Mouse (Mus musculus): ENCODE measurements at regions not wholly inside any gene's neighbourhood (a gene's known extent, or its start where the extent isn't known, plus 50 kb on each side); places are given as distances from the start of the nearest gene placed in this dataset.

DNA sequence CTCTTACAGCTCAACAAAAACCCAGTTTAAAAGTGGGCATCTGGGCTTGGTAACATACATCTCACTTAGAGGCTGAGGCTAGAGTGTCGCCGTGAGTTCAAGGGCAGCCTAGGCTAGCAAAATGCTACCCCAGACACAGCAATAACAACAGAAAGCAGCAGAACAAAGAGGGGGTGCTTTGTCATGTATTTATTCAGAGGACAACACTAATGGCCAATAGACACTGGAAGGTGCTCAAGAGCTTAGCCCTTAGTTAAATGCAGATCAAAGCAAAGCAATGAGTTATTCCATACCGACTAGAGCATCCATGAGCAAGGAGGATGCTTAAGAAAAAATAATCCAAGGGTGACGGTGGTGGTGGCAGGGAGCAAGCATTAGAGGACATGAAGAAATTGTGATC lies 158.7 kb downstream of the Evx1 start:
- no peak overlapping the region for H3K27ac ChIP-seq
- H3K4me2 ChIP-seq = no peak overlapping the region
- H3K27me3 ChIP-seq (replicated peaks) = no peaks in the 10 kb centered on the region
- no peak overlapping the region for H3K4me3 ChIP-seq
- no peak for ATAC-seq (replicated peaks)
- WGBS = 72% methylated on average over 4 of the region's 4 CpGs
- no peaks in the 10 kb centered on the region for H3K36me3 ChIP-seq (replicated peaks)
- H3K4me1 ChIP-seq = peaks cover 8% of the 10 kb centered on the region; the same call in 1 of the 2 replicates
- H3K9me3 ChIP-seq = no peaks in the 10 kb centered on the region
- no peak overlapping the region for H3K9ac ChIP-seq

DNA sequence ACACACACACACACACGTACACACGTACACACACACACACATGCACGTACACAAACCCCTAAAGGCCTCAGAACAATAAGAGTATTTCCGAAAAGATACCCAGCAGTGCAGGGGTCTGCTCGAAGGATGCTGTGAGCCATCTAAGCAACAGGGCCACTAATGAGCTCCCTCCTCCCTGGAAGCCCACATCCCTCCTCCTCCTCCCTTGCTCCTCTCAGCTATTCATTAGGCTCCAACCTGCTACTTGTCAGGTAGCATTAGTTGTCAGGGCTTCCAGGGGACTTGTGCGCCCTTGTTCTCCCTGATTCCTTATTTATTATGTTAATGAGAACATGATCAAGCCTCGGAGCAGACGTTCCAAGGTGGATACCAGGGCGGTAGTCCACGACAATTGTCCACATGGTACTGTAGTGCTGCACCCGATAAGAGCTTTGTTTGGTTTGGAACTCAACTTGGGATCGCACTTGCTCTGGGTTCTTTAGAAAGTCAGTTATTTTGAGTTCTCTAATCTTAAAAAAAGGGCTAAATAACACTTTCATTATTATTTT lies 159.8 kb downstream of the Evx1 start:
- Histone ChIP-seq H3K9me3 (no peaks in the 10 kb centered on the region), H3K36me3 (replicated peaks) (no peaks in the 10 kb centered on the region), H3K27me3 (replicated peaks) (no peaks in the 10 kb centered on the region), H3K9ac (no peak overlapping the region), H3K4me2 (no peak overlapping the region), H3K27ac (no peak overlapping the region), H3K4me3 (no peak overlapping the region), H3K4me1 (peaks cover 8% of the 10 kb centered on the region; the same call in 1 of the 2 replicates)
- 51% methylated on average over 12 of the region's 12 CpGs for WGBS
- ATAC-seq (replicated peaks) = peak; percentile 37; the same call in 1 of the 2 replicates

GRCm38 (mm10) chr6:52473924-52474323 lies 160.6 kb downstream of the Evx1 start:
- no peak overlapping the region for H3K4me3 ChIP-seq
- H3K27ac ChIP-seq = no peak overlapping the region
- no peaks in the 10 kb centered on the region for H3K36me3 ChIP-seq (replicated peaks)
- no peaks in the 10 kb centered on the region for H3K27me3 ChIP-seq (replicated peaks)
- no peaks in the 10 kb centered on the region for H3K9me3 ChIP-seq
- no peak overlapping the region for H3K9ac ChIP-seq
- H3K4me1 ChIP-seq = peaks cover 8% of the 10 kb centered on the region; the same call in 1 of the 2 replicates
- H3K4me2 ChIP-seq = no peak overlapping the region
- WGBS = 28% methylated on average over 11 of the region's 11 CpGs
- no peak for ATAC-seq (replicated peaks)

DNA sequence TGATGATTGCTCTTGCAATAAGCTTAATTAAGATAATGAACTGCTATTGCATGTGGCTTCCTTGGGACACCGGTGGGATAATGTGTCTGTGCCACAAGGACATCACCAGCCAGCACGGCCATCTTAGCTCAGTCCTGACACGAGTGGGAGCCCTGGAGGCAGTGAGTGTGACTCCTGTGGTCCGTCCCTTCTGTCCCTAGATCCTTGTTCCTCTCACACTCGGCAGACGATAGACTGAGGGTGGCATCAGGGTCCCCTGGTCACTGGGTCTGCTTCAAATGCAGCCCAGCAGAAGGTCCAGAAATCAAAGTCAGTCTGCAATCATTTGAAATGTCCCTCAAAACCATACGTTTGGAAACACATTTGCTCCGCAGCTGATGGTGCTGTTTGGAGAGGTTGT lies 162.4 kb downstream of the Evx1 start:
- Histone ChIP-seq H3K36me3 (replicated peaks) (no peaks in the 10 kb centered on the region), H3K4me3 (no peak overlapping the region), H3K4me2 (no peak overlapping the region), H3K4me1 (peaks cover 8% of the 10 kb centered on the region; the same call in 1 of the 2 replicates), H3K9ac (no peak overlapping the region), H3K27me3 (replicated peaks) (no peaks in the 10 kb centered on the region), H3K9me3 (no peaks in the 10 kb centered on the region), H3K27ac (no peak overlapping the region)
- ATAC-seq (replicated peaks) = no peak
- WGBS = 88% methylated on average over 8 of the region's 8 CpGs

GRCm38 (mm10) chr6:52476907-52477306 lies 163.3 kb downstream of the Hibadh start:
- Histone ChIP-seq H3K9me3 (no peaks in the 10 kb centered on the region), H3K27ac (no peak overlapping the region), H3K4me1 (peaks cover 8% of the 10 kb centered on the region; the same call in 1 of the 2 replicates), H3K4me2 (no peak overlapping the region), H3K27me3 (replicated peaks) (no peaks in the 10 kb centered on the region), H3K9ac (no peak overlapping the region), H3K36me3 (replicated peaks) (no peaks in the 10 kb centered on the region), H3K4me3 (no peak overlapping the region)
- no peak for ATAC-seq (replicated peaks)
- WGBS = 77% methylated on average over 7 of the region's 7 CpGs

GRCm38 (mm10) chr6:52477380-52477779 lies 162.8 kb downstream of the Hibadh start:
- Histone ChIP-seq H3K27ac (no peak overlapping the region), H3K9ac (no peak overlapping the region), H3K4me3 (no peak overlapping the region), H3K36me3 (replicated peaks) (no peaks in the 10 kb centered on the region), H3K9me3 (no peaks in the 10 kb centered on the region), H3K4me2 (no peak overlapping the region), H3K27me3 (replicated peaks) (no peaks in the 10 kb centered on the region), H3K4me1 (peaks cover 8% of the 10 kb centered on the region; the same call in 1 of the 2 replicates)
- 81% methylated on average over 7 of the region's 7 CpGs for WGBS
- ATAC-seq (replicated peaks) = no peak

DNA sequence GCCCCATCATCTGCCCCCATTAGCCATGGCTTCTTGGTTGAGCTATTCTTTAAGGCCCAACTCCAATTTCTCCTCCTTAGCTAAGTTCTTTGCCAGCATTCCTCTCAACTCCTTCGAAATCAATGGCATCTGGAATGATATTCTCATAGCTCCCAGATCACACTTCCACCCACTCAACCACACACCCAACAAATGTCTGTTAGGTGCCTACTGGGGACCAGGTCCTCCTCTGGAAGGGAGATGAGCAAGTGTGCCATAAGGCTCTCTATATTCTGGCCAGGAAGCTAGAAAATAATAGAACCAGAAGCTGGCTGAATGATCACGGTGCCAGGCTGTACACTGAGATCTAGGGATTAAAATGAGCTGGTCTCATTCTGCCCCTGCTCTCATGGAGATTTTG lies 161.6 kb downstream of the Hibadh start:
- no peaks in the 10 kb centered on the region for H3K36me3 ChIP-seq (replicated peaks)
- H3K9me3 ChIP-seq = no peaks in the 10 kb centered on the region
- peaks cover 4% of the 10 kb centered on the region; the same call in 1 of the 2 replicates for H3K4me1 ChIP-seq
- H3K4me3 ChIP-seq = no peak overlapping the region
- no peaks in the 10 kb centered on the region for H3K27me3 ChIP-seq (replicated peaks)
- no peak for ATAC-seq (replicated peaks)
- H3K27ac ChIP-seq = no peak overlapping the region
- no peak overlapping the region for H3K4me2 ChIP-seq
- no peak overlapping the region for H3K9ac ChIP-seq
- WGBS = 85% methylated on average over 2 of the region's 2 CpGs

DNA sequence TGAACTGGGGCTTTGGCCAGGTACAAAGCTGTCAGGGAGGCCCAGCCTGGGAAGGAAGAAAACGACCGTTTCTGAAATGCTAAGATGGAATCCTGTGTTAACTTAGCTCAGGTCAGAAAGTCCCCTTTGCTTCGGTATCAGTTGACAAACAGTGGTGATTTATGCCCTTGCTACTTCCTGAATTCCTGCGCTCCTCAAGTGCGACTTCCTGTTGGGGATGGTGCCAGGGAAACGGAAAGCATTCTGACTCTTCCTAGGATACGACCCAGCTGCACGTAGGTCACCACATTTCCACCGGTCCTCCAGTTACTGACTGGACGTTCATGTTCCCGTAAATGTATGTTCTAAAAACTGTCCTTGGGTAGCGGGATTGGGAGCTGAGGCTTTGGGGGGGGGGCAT lies 161.0 kb downstream of the Hibadh start:
- H3K27ac ChIP-seq = no peak overlapping the region
- no peaks in the 10 kb centered on the region for H3K27me3 ChIP-seq (replicated peaks)
- no peak overlapping the region for H3K4me2 ChIP-seq
- no peaks in the 10 kb centered on the region for H3K4me1 ChIP-seq
- no peak overlapping the region for H3K9ac ChIP-seq
- H3K36me3 ChIP-seq (replicated peaks) = no peaks in the 10 kb centered on the region
- 76% methylated on average over 12 of the region's 12 CpGs for WGBS
- no peak overlapping the region for H3K4me3 ChIP-seq
- H3K9me3 ChIP-seq = no peaks in the 10 kb centered on the region
- no peak for ATAC-seq (replicated peaks)

DNA sequence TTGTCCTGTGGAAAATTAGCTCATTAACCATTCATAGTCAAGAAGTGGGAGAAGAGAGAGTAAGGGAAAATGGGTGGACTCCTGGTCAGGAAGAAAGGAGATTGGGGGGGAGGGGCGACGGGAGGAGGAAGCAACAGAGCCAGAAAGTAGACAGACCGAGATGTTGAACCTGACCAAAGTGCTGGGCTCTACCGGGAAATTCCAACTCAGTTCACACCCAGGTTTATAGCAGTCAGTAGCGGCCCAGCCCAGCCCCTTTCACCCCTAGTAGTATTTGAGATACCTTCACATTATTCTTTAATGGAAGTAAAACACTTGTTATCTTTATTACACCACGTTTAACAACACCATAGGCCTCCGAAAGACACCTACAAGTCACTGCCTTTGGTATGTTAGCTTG lies 158.2 kb downstream of the Hibadh start:
- no peaks in the 10 kb centered on the region for H3K4me1 ChIP-seq
- 87% methylated on average over 7 of the region's 7 CpGs for WGBS

GRCm38 (mm10) chr6:52486146-52486545 lies 154.0 kb downstream of the Hibadh start:
- Histone ChIP-seq H3K4me3 (no peak overlapping the region), H3K27me3 (replicated peaks) (no peaks in the 10 kb centered on the region), H3K4me1 (no peaks in the 10 kb centered on the region), H3K36me3 (replicated peaks) (no peaks in the 10 kb centered on the region), H3K9me3 (no peaks in the 10 kb centered on the region), H3K27ac (no peak overlapping the region), H3K9ac (no peak overlapping the region), H3K4me2 (no peak overlapping the region)
- 62% methylated on average over 9 of the region's 9 CpGs for WGBS
- ATAC-seq (replicated peaks) = no peak

More for the DNA sequence above, 158.2 kb downstream of the Hibadh start:
- Histone ChIP-seq H3K27ac (no peak overlapping the region), H3K27me3 (replicated peaks) (no peaks in the 10 kb centered on the region), H3K36me3 (replicated peaks) (no peaks in the 10 kb centered on the region), H3K9me3 (no peaks in the 10 kb centered on the region), H3K4me3 (no peak overlapping the region), H3K4me2 (no peak overlapping the region), H3K9ac (no peak overlapping the region)
- no peak for ATAC-seq (replicated peaks)

- Histone ChIP-seq H3K9me3 (no peaks in the 10 kb centered on the region), H3K36me3 (replicated peaks) (no peaks in the 10 kb centered on the region), H3K9ac (no peak overlapping the region), H3K27ac (no peak overlapping the region), H3K4me2 (no peak overlapping the region), H3K4me1 (no peaks in the 10 kb centered on the region), H3K4me3 (no peak overlapping the region), H3K27me3 (replicated peaks) (no peaks in the 10 kb centered on the region)
- WGBS = 79% methylated on average over 4 of the region's 4 CpGs
- ATAC-seq (replicated peaks) = no peak
These were observed 153.5 kb downstream of the Hibadh start for GRCm38 (mm10) chr6:52486655-52487054.

DNA sequence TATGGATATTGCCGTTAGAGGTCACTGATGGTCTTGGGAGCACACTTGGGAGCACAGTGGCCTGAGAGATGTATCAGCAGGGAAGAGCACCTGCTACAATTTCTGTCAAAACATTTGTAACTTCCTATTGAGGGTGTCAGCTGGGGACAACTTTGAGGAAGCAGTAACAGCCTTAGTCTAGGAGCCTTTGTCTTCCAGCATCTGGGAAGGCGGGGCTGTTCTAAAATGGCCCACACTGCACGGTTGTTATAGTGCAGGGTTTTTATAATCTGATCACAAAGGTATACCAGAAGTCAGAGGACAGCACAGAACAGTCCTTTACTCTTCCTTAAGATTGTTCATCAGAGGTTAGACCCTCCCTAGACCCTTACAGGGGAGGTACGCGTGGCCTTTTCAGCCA lies 152.3 kb downstream of the Hibadh start:
- Histone ChIP-seq H3K4me2 (no peak overlapping the region), H3K9me3 (no peaks in the 10 kb centered on the region), H3K4me1 (no peaks in the 10 kb centered on the region), H3K27ac (no peak overlapping the region), H3K4me3 (no peak overlapping the region), H3K27me3 (replicated peaks) (no peaks in the 10 kb centered on the region), H3K36me3 (replicated peaks) (no peaks in the 10 kb centered on the region), H3K9ac (no peak overlapping the region)
- WGBS = 91% methylated on average over 5 of the region's 5 CpGs
- ATAC-seq (replicated peaks) = no peak

GRCm38 (mm10) chr6:52490264-52490775 lies 149.9 kb downstream of the Hibadh start:
- 82% methylated on average over 14 of the region's 14 CpGs for WGBS
- Histone ChIP-seq H3K27me3 (replicated peaks) (no peaks in the 10 kb centered on the region), H3K4me3 (no peak overlapping the region), H3K9me3 (no peaks in the 10 kb centered on the region), H3K27ac (no peak overlapping the region), H3K4me1 (no peaks in the 10 kb centered on the region), H3K36me3 (replicated peaks) (no peaks in the 10 kb centered on the region), H3K4me2 (no peak overlapping the region), H3K9ac (no peak overlapping the region)
- no peak for ATAC-seq (replicated peaks)
